Mouse (Mus musculus) embryonic facial prominence, embryonic 15.5 days (tissue): ENCODE measurements around the gene Vmp1. TPM values are rescaled to one million over a fixed set of nuclear protein-coding genes. Genes with fewer than 3 reads are reported as not detected.

Experiments used
- ATAC-seq: fragments of 200-750 bp; cut with Nextera tagmentation; 2 replicates; pipeline ENCODE4 v1.8.0; 2017; ENCODE audit warnings: low read depth, moderate TSS enrichment; ENCODE audit not compliant: insufficient number of reproducible peaks, low FRiP score, low TSS enrichment
- H3K27ac ChIP-seq: fragments of 300-500 bp; sonication (generic); replicated peaks from 2 replicates; pipeline ENCODE4 v1.5.1; 2015; ENCODE audit warnings: mild to moderate bottlenecking, inconsistent platforms
- H3K27me3 ChIP-seq: fragments of 300-500 bp; sonication (generic); 2 replicates; pipeline ENCODE4 v1.6.1; 2015; ENCODE audit warnings: inconsistent platforms
- H3K36me3 ChIP-seq: fragments of 300-500 bp; sonication (generic); 2 replicates; pipeline ENCODE4 v1.6.1; 2015; ENCODE audit warnings: mild to moderate bottlenecking, inconsistent platforms
- H3K4me1 ChIP-seq: fragments of 300-500 bp; sonication (generic); 2 replicates; pipeline ENCODE4 v1.6.1; 2015; ENCODE audit warnings: inconsistent platforms
- H3K4me2 ChIP-seq: fragments of 300-500 bp; sonication (generic); replicated peaks from 2 replicates; pipeline ENCODE4 v1.6.1; 2015; ENCODE audit warnings: mild to moderate bottlenecking, inconsistent platforms
- H3K4me3 ChIP-seq: fragments of 300-500 bp; sonication (generic); replicated peaks from 2 replicates; pipeline ENCODE4 v1.5.1; 2015; ENCODE audit warnings: mild to moderate bottlenecking, inconsistent platforms
- H3K9ac ChIP-seq: fragments of 300-500 bp; sonication (generic); 2 replicates; pipeline ENCODE4 v1.6.1; 2015; ENCODE audit warnings: inconsistent platforms
- H3K9me3 ChIP-seq: fragments of 300-500 bp; sonication (generic); replicated peaks from 2 replicates; pipeline ENCODE4 v1.6.1; 2016; ENCODE audit warnings: inconsistent platforms
- WGBS: fragments of 180-500 bp; shearing (Covaris S2); methylation state at CpG from one replicate; pipeline ENCODE4 v1.1.7; 2015; 5-methylcytosine and 5-hydroxymethylcytosine counted together
- polyA plus RNA-seq: library from polyadenylated mRNA; unstranded; fragments of >200 nt; fragmentation: Nextera tagmentation; extraction: Ambion mirVana; gene quantifications from 2 replicates; pipeline ENCODE4 v1.2.1, GENCODE M21; 2015

Gene Vmp1
- polyA plus RNA-seq, 1 experiment from 2014 or later, result 82.8 TPM

GRCm38 (mm10) chr11:86611991-86612390 is 71.6 kb downstream of the Vmp1 start:
- no peak overlapping the region for H3K4me3 ChIP-seq

GRCm38 (mm10) chr11:86610239-86610638 is 73.4 kb downstream of the Vmp1 start:
- Histone ChIP-seq H3K4me1 (no peaks in the 10 kb centered on the region), H3K27me3 (no peaks in the 10 kb centered on the region), H3K27ac (no peak overlapping the region), H3K9me3 (no peaks in the 10 kb centered on the region), H3K4me2 (no peak overlapping the region), H3K9ac (no peak overlapping the region), H3K4me3 (no peak overlapping the region), H3K36me3 (peaks cover 8% of the 10 kb centered on the region; the same call in 1 of the 2 replicates)
- 87% methylated on average over 3 of the region's 3 CpGs for WGBS
- ATAC-seq, result no peak

More at GRCm38 (mm10) chr11:86611991-86612390, 71.6 kb downstream of the Vmp1 start:
- Histone ChIP-seq H3K27ac (no peak overlapping the region), H3K27me3 (no peaks in the 10 kb centered on the region), H3K4me1 (no peaks in the 10 kb centered on the region), H3K9ac (no peak overlapping the region), H3K36me3 (no peaks in the 10 kb centered on the region), H3K4me2 (no peak overlapping the region), H3K9me3 (no peaks in the 10 kb centered on the region)
- ATAC-seq, result no peak
- 83% methylated on average over 1 of the region's 1 CpGs for WGBS

GRCm38 (mm10) chr11:86607808-86608350 is 75.8 kb downstream of the Vmp1 start:
- ATAC-seq, result no peak
- H3K9ac ChIP-seq, result no peak overlapping the region
- H3K4me3 ChIP-seq, result no peak overlapping the region
- H3K27ac ChIP-seq, result no peak overlapping the region
- no peak overlapping the region for H3K4me2 ChIP-seq
- H3K9me3 ChIP-seq, result no peaks in the 10 kb centered on the region
- peaks cover 8% of the 10 kb centered on the region; the same call in 1 of the 2 replicates for H3K36me3 ChIP-seq
- WGBS, result 61% methylated on average over 2 of the region's 2 CpGs
- no peaks in the 10 kb centered on the region for H3K27me3 ChIP-seq
- no peaks in the 10 kb centered on the region for H3K4me1 ChIP-seq

GRCm38 (mm10) chr11:86606621-86607339 is 76.9 kb downstream of the Vmp1 start:
- peaks cover 8% of the 10 kb centered on the region; the same call in 1 of the 2 replicates for H3K36me3 ChIP-seq
- H3K4me1 ChIP-seq, result no peaks in the 10 kb centered on the region
- no peak overlapping the region for H3K4me2 ChIP-seq
- no peak for ATAC-seq
- no peak overlapping the region for H3K27ac ChIP-seq
- no peaks in the 10 kb centered on the region for H3K9me3 ChIP-seq
- H3K27me3 ChIP-seq, result no peaks in the 10 kb centered on the region
- H3K4me3 ChIP-seq, result no peak overlapping the region
- 91% methylated on average over 2 of the region's 2 CpGs for WGBS
- H3K9ac ChIP-seq, result no peak overlapping the region

- H3K4me3 ChIP-seq, result no peak overlapping the region
Measured at GRCm38 (mm10) chr11:86604732-86605520, 78.7 kb downstream of the Vmp1 start.

GRCm38 (mm10) chr11:86604289-86604688 is 79.3 kb downstream of the Vmp1 start:
- Histone ChIP-seq H3K27me3 (no peaks in the 10 kb centered on the region), H3K9ac (no peak overlapping the region), H3K9me3 (no peaks in the 10 kb centered on the region), H3K4me2 (no peak overlapping the region), H3K27ac (no peak overlapping the region), H3K36me3 (peaks cover 8% of the 10 kb centered on the region; the same call in 1 of the 2 replicates), H3K4me1 (no peaks in the 10 kb centered on the region), H3K4me3 (no peak overlapping the region)
- WGBS, result 94% methylated on average over 3 of the region's 3 CpGs
- ATAC-seq, result no peak

More at GRCm38 (mm10) chr11:86604732-86605520, 78.7 kb downstream of the Vmp1 start:
- Histone ChIP-seq H3K4me2 (no peak overlapping the region), H3K9me3 (no peaks in the 10 kb centered on the region), H3K27me3 (no peaks in the 10 kb centered on the region), H3K27ac (no peak overlapping the region), H3K9ac (no peak overlapping the region), H3K4me1 (no peaks in the 10 kb centered on the region), H3K36me3 (peaks cover 8% of the 10 kb centered on the region; the same call in 1 of the 2 replicates)
- WGBS, result 77% methylated on average over 5 of the region's 5 CpGs
- ATAC-seq, result no peak

GRCm38 (mm10) chr11:86603719-86604118 is 79.9 kb downstream of the Vmp1 start:
- Histone ChIP-seq H3K4me3 (no peak overlapping the region), H3K36me3 (peaks cover 8% of the 10 kb centered on the region; the same call in 1 of the 2 replicates), H3K27me3 (no peaks in the 10 kb centered on the region), H3K4me1 (no peaks in the 10 kb centered on the region), H3K4me2 (no peak overlapping the region), H3K9me3 (no peaks in the 10 kb centered on the region), H3K27ac (no peak overlapping the region), H3K9ac (no peak overlapping the region)
- no peak for ATAC-seq
- 88% methylated on average over 1 of the region's 1 CpGs for WGBS

GRCm38 (mm10) chr11:86602116-86602515 is 81.5 kb downstream of the Vmp1 start:
- Histone ChIP-seq H3K4me1 (no peaks in the 10 kb centered on the region), H3K9ac (no peak overlapping the region), H3K36me3 (peaks cover 8% of the 10 kb centered on the region; the same call in 1 of the 2 replicates), H3K4me3 (no peak overlapping the region), H3K4me2 (no peak overlapping the region), H3K27me3 (no peaks in the 10 kb centered on the region), H3K27ac (0 out of 2 replicates have a peak overlapping the region, but pooled peaks have one; percentile 30), H3K9me3 (no peaks in the 10 kb centered on the region)
- ATAC-seq, result no peak
- WGBS, result 30% methylated on average over 3 of the region's 3 CpGs

- H3K9ac ChIP-seq, result no peak overlapping the region
- H3K27ac ChIP-seq, result no peak overlapping the region
- no peaks in the 10 kb centered on the region; the same call in 1 of the 2 replicates for H3K4me1 ChIP-seq
- H3K36me3 ChIP-seq, result no peaks in the 10 kb centered on the region
- no peak overlapping the region for H3K4me3 ChIP-seq
- H3K27me3 ChIP-seq, result no peaks in the 10 kb centered on the region
- WGBS, result 69% methylated on average over 7 of the region's 7 CpGs
- H3K9me3 ChIP-seq, result no peaks in the 10 kb centered on the region
- ATAC-seq, result no peak
- H3K4me2 ChIP-seq, result no peak overlapping the region
Measured at GRCm38 (mm10) chr11:86600209-86600557, 83.5 kb downstream of the Vmp1 start.

GRCm38 (mm10) chr11:86599378-86600208 is 84.0 kb downstream of the Vmp1 start:
- Histone ChIP-seq H3K27ac (no peak overlapping the region), H3K9ac (no peak overlapping the region), H3K9me3 (no peaks in the 10 kb centered on the region), H3K4me1 (no peaks in the 10 kb centered on the region; the same call in 1 of the 2 replicates), H3K4me2 (no peak overlapping the region), H3K27me3 (no peaks in the 10 kb centered on the region), H3K4me3 (no peak overlapping the region), H3K36me3 (no peaks in the 10 kb centered on the region)
- no peak for ATAC-seq
- WGBS, result 60% methylated on average over 4 of the region's 4 CpGs
